Mouse (Mus musculus) thymus, adult 2 months (tissue): ENCODE results near the gene Med7.

Experiments used
- CTCF ChIP-seq: fragments of 200-500 bp; IDR thresholded peaks from 2 replicates; pipeline ENCODE4 v1.5.1; 2012; ENCODE audit warnings: mild to moderate bottlenecking, control low read depth, low read length, moderate library complexity, borderline replicate concordance; ENCODE audit not compliant: control insufficient read depth, poor library complexity, insufficient read depth; ENCODE audit errors: extremely low read depth
- POLR2A ChIP-seq: fragments of 200-500 bp; IDR thresholded peaks from 2 replicates; pipeline ENCODE4 v1.6.1; 2012; ENCODE audit warnings: mild to moderate bottlenecking, low read length, control low read depth, moderate library complexity; ENCODE audit not compliant: control insufficient read depth, poor library complexity, insufficient read depth; ENCODE audit errors: extremely low read depth

GRCm38 (mm10) chr11:46437459-46438000 is 805 bp downstream of the Med7 start:
- TF ChIP-seq CTCF: no peak
- TF ChIP-seq POLR2A: no peak
